Mouse (Mus musculus) common myeloid progenitor, adult 5-6 weeks (primary cell): ENCODE measurements at regions not wholly inside any gene's neighbourhood (a gene's known extent, or its start where the extent isn't known, plus 50 kb on each side); places are given as distances from the start of the nearest gene placed in this dataset.

Experiments
- ATAC-seq: replicated peaks from 2 replicates; pipeline ENCODE4 v1.8.0; 2016; ENCODE audit warnings: low read depth, mild to moderate bottlenecking, moderate TSS enrichment, inconsistent platforms; ENCODE audit not compliant: poor library complexity, severe bottlenecking

GRCm38 (mm10) chr12:79895324-79895723 lies 217.5 kb downstream of the Zfp36l1 start:
- ATAC-seq, result no peak

- no peak for ATAC-seq
Measured at GRCm38 (mm10) chr12:79892871-79893270, 219.9 kb downstream of the Zfp36l1 start.

- ATAC-seq, result no peak
Measured at GRCm38 (mm10) chr12:79891942-79892341, 220.9 kb downstream of the Zfp36l1 start.

- ATAC-seq, result no peak
Measured at GRCm38 (mm10) chr12:79890887-79891286, 221.9 kb downstream of the Zfp36l1 start.

- no peak for ATAC-seq
Measured at GRCm38 (mm10) chr12:79890291-79890690, 222.5 kb downstream of the Zfp36l1 start.

GRCm38 (mm10) chr12:79888812-79889211 lies 224.0 kb downstream of the Zfp36l1 start:
- no peak for ATAC-seq

GRCm38 (mm10) chr12:79888086-79888485 lies 224.7 kb downstream of the Zfp36l1 start:
- no peak for ATAC-seq

- ATAC-seq, result no peak
Measured at GRCm38 (mm10) chr12:79887225-79887886, 225.5 kb downstream of the Zfp36l1 start.

- ATAC-seq, result no peak
Measured at GRCm38 (mm10) chr12:79886494-79886893, 226.3 kb downstream of the Zfp36l1 start.

- ATAC-seq, result no peak
Measured at GRCm38 (mm10) chr12:79885286-79885685, 227.5 kb downstream of the Zfp36l1 start.

GRCm38 (mm10) chr12:79883651-79884050 lies 229.2 kb downstream of the Zfp36l1 start:
- no peak for ATAC-seq

GRCm38 (mm10) chr12:79880751-79881261 lies 232.0 kb downstream of the Zfp36l1 start:
- ATAC-seq, result peak; percentile 60

GRCm38 (mm10) chr12:79880346-79880745 lies 232.5 kb downstream of the Zfp36l1 start:
- no peak for ATAC-seq

- ATAC-seq, result no peak
Measured at GRCm38 (mm10) chr12:79879918-79880273, 232.9 kb downstream of the Zfp36l1 start.

GRCm38 (mm10) chr12:79879093-79879917 lies 233.5 kb downstream of the Zfp36l1 start:
- ATAC-seq, result no peak

- ATAC-seq, result no peak
Measured at GRCm38 (mm10) chr12:79878766-79879092, 234.1 kb downstream of the Zfp36l1 start.

GRCm38 (mm10) chr12:79878163-79878562 lies 234.7 kb downstream of the Zfp36l1 start:
- no peak for ATAC-seq

- no peak for ATAC-seq
Measured at GRCm38 (mm10) chr12:79874333-79874732, 238.5 kb downstream of the Zfp36l1 start.

GRCm38 (mm10) chr12:79865179-79865552 lies 247.6 kb downstream of the Zfp36l1 start:
- no peak for ATAC-seq

- ATAC-seq, result no peak
Measured at GRCm38 (mm10) chr12:79864346-79865178, 248.3 kb downstream of the Zfp36l1 start.
